Mouse (Mus musculus) hindbrain, embryonic 11.5 days (tissue): ENCODE measurements at regions not wholly inside any gene's neighbourhood (a gene's known extent, or its start where the extent isn't known, plus 50 kb on each side); places are given as distances from the start of the nearest gene placed in this dataset.

ENCODE experiments used
- ATAC-seq: fragments of 200-750 bp; cut with Nextera tagmentation; 2 replicates; pipeline ENCODE4 v1.8.0; 2017; ENCODE audit warnings: mild to moderate bottlenecking, moderate TSS enrichment, moderate library complexity; ENCODE audit not compliant: low FRiP score
- DNase-seq: peaks from one replicate; pipeline ENCODE4 v3.0.0-alpha.2; 2015; ENCODE audit warnings: low spot score
- H3K27ac ChIP-seq: fragments of 300-500 bp; sonication (generic); 2 replicates; pipeline ENCODE4 v1.5.1; 2014; ENCODE audit warnings: mild to moderate bottlenecking, low read depth, low read length
- H3K27me3 ChIP-seq: fragments of 300-500 bp; sonication (generic); 2 replicates; pipeline ENCODE4 v1.6.1; 2014; ENCODE audit warnings: mild to moderate bottlenecking, low read length, moderate library complexity, mixed read lengths; ENCODE audit not compliant: control insufficient read depth, insufficient read depth
- H3K36me3 ChIP-seq: fragments of 300-500 bp; sonication (generic); 2 replicates; pipeline ENCODE4 v1.6.1; 2014; ENCODE audit warnings: mild to moderate bottlenecking, low read length, moderate library complexity, mixed read lengths; ENCODE audit not compliant: control insufficient read depth, insufficient read depth
- H3K4me1 ChIP-seq: fragments of 300-500 bp; sonication (generic); replicated peaks from 2 replicates; pipeline ENCODE4 v1.6.1; 2014; ENCODE audit warnings: low read length, mixed read lengths; ENCODE audit not compliant: control insufficient read depth, insufficient read depth
- H3K4me2 ChIP-seq: fragments of 300-500 bp; sonication (generic); replicated peaks from 2 replicates; pipeline ENCODE4 v1.6.1; 2014; ENCODE audit warnings: mild to moderate bottlenecking, low read depth, low read length
- H3K4me3 ChIP-seq: fragments of 300-500 bp; sonication (generic); 2 replicates; pipeline ENCODE4 v1.5.1; 2014; ENCODE audit warnings: low read depth, low read length
- H3K9ac ChIP-seq: fragments of 300-500 bp; sonication (generic); 2 replicates; pipeline ENCODE4 v1.6.1; 2014; ENCODE audit warnings: low read depth, low read length
- H3K9me3 ChIP-seq: fragments of 300-500 bp; sonication (generic); 2 replicates; pipeline ENCODE4 v1.6.1; 2016; ENCODE audit warnings: low read length; ENCODE audit not compliant: control insufficient read depth
- WGBS: fragments of 180-500 bp; shearing (Covaris S2); extraction: QIAGEN DNeasy Blood & Tissue Kit; methylation state at CpG from one replicate; pipeline ENCODE4 v1.1.7; 2014; 5-methylcytosine and 5-hydroxymethylcytosine counted together

- WGBS: 92% methylated on average over 2 of the region's 2 CpGs
- no peak for ATAC-seq
- Histone ChIP-seq H3K4me3 (no peak overlapping the region), H3K9me3 (no peaks in the 10 kb centered on the region), H3K36me3 (no peaks in the 10 kb centered on the region), H3K9ac (no peak overlapping the region), H3K27me3 (no peaks in the 10 kb centered on the region), H3K4me2 (no peak overlapping the region), H3K4me1 (no peaks in the 10 kb centered on the region), H3K27ac (no peak overlapping the region)
- DNase-seq: no peak
These were observed 912.1 kb upstream of the Gm5150 start for GRCm38 (mm10) chr3:16918374-16918773.

- no peak overlapping the region for H3K4me2 ChIP-seq
- H3K4me3 ChIP-seq: no peak overlapping the region
- H3K36me3 ChIP-seq: no peaks in the 10 kb centered on the region
- DNase-seq (no peak), ATAC-seq (no peak)
- 67% methylated on average over 2 of the region's 2 CpGs for WGBS
- no peaks in the 10 kb centered on the region for H3K9me3 ChIP-seq
- no peak overlapping the region for H3K9ac ChIP-seq
- no peaks in the 10 kb centered on the region for H3K27me3 ChIP-seq
- no peaks in the 10 kb centered on the region for H3K4me1 ChIP-seq
- H3K27ac ChIP-seq: no peak overlapping the region
These were observed 909.8 kb upstream of the Gm5150 start for GRCm38 (mm10) chr3:16916072-16916403.

GRCm38 (mm10) chr3:16915389-16916071 lies 909.3 kb upstream of the Gm5150 start:
- DNase-seq (no peak), ATAC-seq (no peak)
- Histone ChIP-seq H3K36me3 (no peaks in the 10 kb centered on the region), H3K4me3 (no peak overlapping the region), H3K9ac (no peak overlapping the region), H3K27ac (no peak overlapping the region), H3K4me2 (no peak overlapping the region), H3K27me3 (no peaks in the 10 kb centered on the region), H3K4me1 (no peaks in the 10 kb centered on the region), H3K9me3 (no peaks in the 10 kb centered on the region)
- 94% methylated on average over 2 of the region's 2 CpGs for WGBS

- H3K4me2 ChIP-seq: no peak overlapping the region
- no peaks in the 10 kb centered on the region for H3K27me3 ChIP-seq
- H3K4me1 ChIP-seq: no peaks in the 10 kb centered on the region
- H3K9me3 ChIP-seq: no peaks in the 10 kb centered on the region
- no peak overlapping the region for H3K9ac ChIP-seq
- WGBS: 81% methylated on average over 1 of the region's 1 CpGs
- H3K36me3 ChIP-seq: no peaks in the 10 kb centered on the region
- ATAC-seq (no peak), DNase-seq (no peak)
- no peak overlapping the region for H3K4me3 ChIP-seq
- no peak overlapping the region for H3K27ac ChIP-seq
These were observed 881.9 kb upstream of the Gm5150 start for GRCm38 (mm10) chr3:16888132-16888531.

- H3K9me3 ChIP-seq: no peaks in the 10 kb centered on the region
- DNase-seq (no peak), ATAC-seq (peak; percentile 77)
- H3K27me3 ChIP-seq: no peaks in the 10 kb centered on the region
- H3K9ac ChIP-seq: no peak overlapping the region
- H3K27ac ChIP-seq: peak overlapping the region; percentile 42; the same call in 1 of the 2 replicates
- WGBS: 56% methylated on average over 2 of the region's 2 CpGs
- H3K36me3 ChIP-seq: no peaks in the 10 kb centered on the region
- no peak overlapping the region for H3K4me2 ChIP-seq
- H3K4me1 ChIP-seq: no peaks in the 10 kb centered on the region
- no peak overlapping the region for H3K4me3 ChIP-seq
These were observed 866.3 kb upstream of the Gm5150 start for GRCm38 (mm10) chr3:16872337-16873117.

GRCm38 (mm10) chr3:16860034-16860433 lies 853.8 kb upstream of the Gm5150 start:
- DNase-seq (no peak), ATAC-seq (no peak)
- Histone ChIP-seq H3K4me3 (no peak overlapping the region), H3K9ac (no peak overlapping the region), H3K4me1 (no peaks in the 10 kb centered on the region), H3K27me3 (no peaks in the 10 kb centered on the region), H3K9me3 (no peaks in the 10 kb centered on the region), H3K27ac (no peak overlapping the region), H3K4me2 (no peak overlapping the region), H3K36me3 (no peaks in the 10 kb centered on the region)
- WGBS: 68% methylated on average over 1 of the region's 1 CpGs

- no peaks in the 10 kb centered on the region for H3K4me1 ChIP-seq
- 45% methylated on average over 2 of the region's 2 CpGs for WGBS
- DNase-seq (peak; percentile 39), ATAC-seq (peak; percentile 63)
- no peaks in the 10 kb centered on the region for H3K36me3 ChIP-seq
- H3K27ac ChIP-seq: peak overlapping the region; percentile 76
- no peaks in the 10 kb centered on the region for H3K27me3 ChIP-seq
- no peak overlapping the region for H3K4me3 ChIP-seq
- no peak overlapping the region for H3K9ac ChIP-seq
- H3K9me3 ChIP-seq: no peaks in the 10 kb centered on the region
- H3K4me2 ChIP-seq: no peak overlapping the region
These were observed 852.7 kb upstream of the Gm5150 start for GRCm38 (mm10) chr3:16858931-16859330.

GRCm38 (mm10) chr3:16855251-16855650 lies 849.0 kb upstream of the Gm5150 start:
- no peak for ATAC-seq
- 44% methylated on average over 2 of the region's 2 CpGs for WGBS

GRCm38 (mm10) chr3:16853992-16854391 lies 847.8 kb upstream of the Gm5150 start:
- ATAC-seq (peak; percentile 72), DNase-seq (no peak)
- 62% methylated on average over 5 of the region's 5 CpGs for WGBS
- Histone ChIP-seq H3K4me2 (no peak overlapping the region), H3K27me3 (no peaks in the 10 kb centered on the region), H3K4me1 (no peaks in the 10 kb centered on the region), H3K36me3 (no peaks in the 10 kb centered on the region), H3K4me3 (no peak overlapping the region), H3K9me3 (no peaks in the 10 kb centered on the region), H3K9ac (no peak overlapping the region), H3K27ac (peak overlapping the region; percentile 70)

More at GRCm38 (mm10) chr3:16855251-16855650, 849.0 kb upstream of the Gm5150 start:
- Histone ChIP-seq H3K9ac (no peak overlapping the region), H3K4me1 (no peaks in the 10 kb centered on the region), H3K36me3 (no peaks in the 10 kb centered on the region), H3K27me3 (no peaks in the 10 kb centered on the region), H3K4me3 (no peak overlapping the region), H3K4me2 (no peak overlapping the region), H3K27ac (0 out of 2 replicates have a peak overlapping the region, but pooled peaks have one; percentile 31), H3K9me3 (no peaks in the 10 kb centered on the region)
- DNase-seq: no peak
